Mouse (Mus musculus) liver, postnatal 0 days (tissue): Measurements from ENCODE around the gene Oasl1.

ENCODE experiments used
- CTCF ChIP-seq: sonication (generic); IDR thresholded peaks from 2 replicates; pipeline ENCODE4 v1.5.1; 2016; ENCODE audit warnings: antibody characterized with exemption, low read depth
- EP300 ChIP-seq: IDR thresholded peaks from 2 replicates; pipeline ENCODE4 v1.6.1; 2016; ENCODE audit warnings: antibody characterized with exemption, low read depth, mild to moderate bottlenecking

- TF ChIP-seq CTCF (no peak), EP300 (no peak)
Measured at GRCm38 (mm10) chr5:114948891-114949290, 25.9 kb downstream of the Oasl1 start.
